Mouse (Mus musculus) Patski (cell line): Measurements from ENCODE around the gene Olfr1008. TPM values are rescaled to one million over a fixed set of nuclear protein-coding genes. Genes with fewer than 3 reads are reported as not detected.
"Not testable (repeated sequence)": the region's sequence is repeated elsewhere in the genome, so short reads cannot be mapped to it uniquely, and the experiment has no call there.

Source experiments
- ATAC-seq: fragments of 100-300 bp; one replicate; pipeline ENCODE4 v1.8.0; 2021
- CTCF ChIA-PET: fragments of 350-600 bp; sonication (Branson Sonifier 250); formaldehyde crosslinking; loops from one replicate; lab custom pipeline; 2022; ENCODE audit warnings: inconsistent platforms; lab: Charles Lee
- POLR2A ChIA-PET: fragments of 350-600 bp; sonication (Branson Sonifier 250); formaldehyde crosslinking; loops from one replicate; lab custom pipeline; 2022; ENCODE audit warnings: antibody characterized with exemption, inconsistent platforms; lab: Charles Lee
- DNase-seq: peaks from one replicate; pipeline ENCODE4 v3.0.0-alpha.2; 2011; ENCODE audit warnings: low read depth, low spot score
- H3K27me3 ChIP-seq: fragments of 371-371 bp; one replicate; pipeline ENCODE4 v1.5.1; 2021
- CTCF ChIP-seq: fragments of 100-300 bp; IDR thresholded peaks from one replicate; pipeline ENCODE4 v1.5.1; 2021
- in situ Hi-C: fragments of 300-500 bp; cut with MboI; formaldehyde crosslinking; loops from 3 replicates; pipeline ENCODE4 v1.11.1; 2018; ENCODE audit warnings: low pct_unique_long_range_greater_than_20kb, mixed read lengths
- polyA plus RNA-seq: library from polyadenylated mRNA; unstranded; gene quantifications from one replicate; pipeline ENCODE4 v1.2.3, GENCODE M21; 2021

Olfr1008 gene
- polyA plus RNA-seq = not detected

DNA sequence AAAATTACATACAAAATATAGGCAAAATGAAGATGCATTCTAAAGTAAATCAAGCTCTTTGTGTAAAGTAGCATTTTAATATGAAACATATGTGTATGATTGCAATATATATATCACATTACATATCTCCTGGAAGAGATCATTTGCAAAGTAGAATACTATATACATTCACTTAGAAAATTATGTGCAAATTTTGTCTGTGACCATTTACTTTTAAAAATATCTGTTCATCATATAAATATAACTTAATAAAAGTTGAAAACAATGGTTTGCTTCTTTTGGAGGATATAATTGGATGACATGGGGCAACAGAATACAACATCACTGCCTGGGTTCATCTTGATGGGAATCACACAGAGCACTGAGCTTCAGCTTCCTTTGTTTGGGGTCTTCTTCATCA is at the start of gene Olfr1008:
Gene Olfr1008 (plus strand): TSS at position 301 of the 400 bp plus-strand sequence.
- POLR2A ChIA-PET = no interaction called here
- H3K27me3 ChIP-seq = no peaks in the 10 kb centered on the region
- no peak for TF ChIP-seq CTCF
- in situ Hi-C loops = no loop called here
- ATAC-seq (no peak), DNase-seq (no peak)
- CTCF ChIA-PET = no interaction called here

DNA sequence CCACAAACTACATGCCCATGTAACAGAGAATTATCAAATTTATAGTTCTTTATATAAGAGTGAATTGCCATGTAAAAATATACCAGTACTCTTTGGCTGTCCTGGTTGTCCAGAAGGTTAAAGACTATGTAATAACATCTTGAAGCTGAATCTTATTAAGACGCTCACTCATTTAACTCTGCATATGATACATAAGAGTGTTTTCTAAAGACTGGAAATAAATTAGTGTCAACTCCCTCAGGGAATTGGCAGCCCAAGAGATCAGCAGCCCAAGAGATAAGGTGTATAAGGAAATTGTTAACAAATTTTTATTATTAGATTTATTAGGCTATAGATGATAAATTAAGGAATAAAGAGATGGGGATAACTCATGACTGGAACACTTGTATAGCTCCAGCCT is 38.6 kb upstream of the Olfr1008 start, which contains the start of gene Olfr1002:
Gene Olfr1002 (minus strand): TSS at position 101 of the 400 bp plus-strand sequence.
- in situ Hi-C loops = no loop called here
- no peak for TF ChIP-seq CTCF
- ATAC-seq (no peak), DNase-seq (no peak)
- no peaks in the 10 kb centered on the region for H3K27me3 ChIP-seq
- ChIA-PET POLR2A (no interaction called here), CTCF (no interaction called here)

DNA sequence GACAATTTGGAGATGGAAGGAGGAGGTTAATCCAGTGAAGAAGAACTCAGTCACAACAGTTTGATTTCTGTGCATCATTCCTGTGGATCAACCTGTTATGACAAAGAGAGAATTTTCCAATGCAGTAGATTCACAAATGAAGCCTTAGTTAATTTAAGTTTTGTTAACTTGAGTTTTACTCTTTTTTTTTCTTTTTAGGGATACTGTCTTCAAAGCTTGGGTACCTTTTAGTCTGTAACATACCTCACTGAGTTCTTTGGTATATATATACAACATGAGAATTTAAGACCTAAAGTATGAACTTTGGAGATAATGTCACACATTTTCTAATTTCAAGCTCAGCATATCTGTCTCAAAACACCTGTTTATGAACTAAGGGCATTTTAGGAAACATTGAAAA is 24.9 kb upstream of the Olfr1008 start, which contains the start of gene Olfr154:
Gene Olfr154 (minus strand): TSS at position 101 of the 400 bp plus-strand sequence.
- POLR2A ChIA-PET, in situ Hi-C loops, ATAC-seq, DNase-seq, CTCF ChIA-PET, H3K27me3 ChIP-seq: not testable (repeated sequence)

DNA sequence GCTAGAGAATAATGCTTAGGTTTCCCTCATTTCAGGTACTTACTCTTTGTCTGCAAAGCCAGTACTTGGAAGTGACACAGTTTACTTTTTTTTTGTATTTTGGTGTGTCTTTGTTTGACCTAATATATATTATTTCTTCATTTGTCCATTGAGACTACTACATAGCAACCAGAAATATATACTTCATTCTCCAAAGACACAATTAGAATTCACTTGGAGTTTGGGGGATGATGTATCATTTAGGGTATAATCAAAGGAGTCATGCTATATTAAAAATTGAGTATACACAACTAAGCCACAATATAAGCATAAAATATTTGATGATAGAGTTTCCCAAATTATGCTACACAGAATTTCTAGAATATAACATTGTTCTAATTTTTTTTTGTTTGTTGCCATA is 10.6 kb upstream of the Olfr1008 start, which contains the start of gene Olfr1006:
Gene Olfr1006 (minus strand): TSS at position 101 of the 400 bp plus-strand sequence.
- TF ChIP-seq CTCF = no peak
- in situ Hi-C loops = no loop called here
- ChIA-PET POLR2A (no interaction called here), CTCF (no interaction called here)
- ATAC-seq (no peak), DNase-seq (no peak)
- no peaks in the 10 kb centered on the region for H3K27me3 ChIP-seq

DNA sequence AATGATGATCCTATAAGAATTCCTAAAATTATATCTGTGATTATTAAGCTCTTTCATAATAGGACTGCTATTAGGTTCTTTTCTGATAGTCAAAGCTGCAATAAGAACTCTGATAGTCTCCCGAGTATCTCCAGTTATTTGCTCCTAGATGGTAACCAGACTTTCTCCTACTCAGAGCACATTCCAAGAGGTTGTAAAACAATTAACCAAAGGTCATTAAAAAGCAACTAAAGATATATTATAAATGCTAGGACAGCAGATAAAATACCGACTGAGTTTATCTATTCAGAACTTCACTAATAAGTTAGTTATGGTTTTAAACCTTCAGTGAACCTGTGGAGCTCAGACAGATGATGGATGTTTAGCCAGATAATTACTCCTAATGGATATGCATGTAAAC is 21.4 kb downstream of the Olfr1008 start:
- CTCF ChIA-PET, ATAC-seq, POLR2A ChIA-PET, in situ Hi-C loops, H3K27me3 ChIP-seq, DNase-seq: not testable (repeated sequence)

DNA sequence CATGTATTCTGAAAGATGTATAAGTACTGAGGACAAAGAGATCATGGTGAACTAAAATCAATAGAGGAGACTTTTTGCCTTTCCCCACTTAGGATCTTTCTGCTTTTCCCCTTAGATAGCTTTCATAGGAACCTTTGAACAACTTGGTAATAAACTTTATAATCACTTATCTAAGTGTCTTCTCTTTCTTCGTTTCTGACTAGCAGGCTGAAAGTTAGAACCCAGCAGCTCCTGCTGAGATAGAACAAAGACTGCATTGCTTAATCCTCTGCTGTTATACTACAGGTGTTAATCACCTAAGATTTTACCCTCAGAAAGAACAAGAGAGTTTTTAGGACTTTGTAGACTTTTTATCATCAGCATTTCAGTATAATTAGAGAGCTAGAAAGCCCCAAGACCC is 21.9 kb downstream of the Olfr1008 start:
- ATAC-seq (no peak), DNase-seq (no peak)
- no peak for TF ChIP-seq CTCF
- no peaks in the 10 kb centered on the region for H3K27me3 ChIP-seq
- ChIA-PET CTCF (no interaction called here), POLR2A (no interaction called here)
- in situ Hi-C loops = no loop called here

DNA sequence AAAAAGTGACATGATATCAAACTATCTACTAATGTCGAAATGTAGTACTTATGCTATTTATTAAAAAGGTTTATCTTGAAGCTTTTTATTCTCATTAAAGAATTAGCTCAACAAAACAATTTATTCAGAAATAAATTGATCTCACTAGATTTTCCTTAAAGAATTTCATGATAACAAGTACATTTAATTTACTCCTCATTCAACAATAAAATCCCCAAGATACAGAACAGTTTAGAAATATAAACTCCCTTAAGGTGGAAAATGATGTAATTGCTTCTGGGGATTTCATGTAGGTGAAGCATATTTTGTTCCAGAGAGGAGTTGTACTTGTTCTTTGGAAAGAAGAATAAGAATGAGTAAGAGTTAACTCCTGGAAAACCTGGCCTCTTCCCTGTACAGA is 25.9 kb downstream of the Olfr1008 start, which contains the start of gene Olfr1009:
Gene Olfr1009 (plus strand): TSS at position 301 of the 400 bp plus-strand sequence.
- CTCF ChIA-PET = no interaction called here
- no peak for TF ChIP-seq CTCF
- ATAC-seq = no peak

DNA sequence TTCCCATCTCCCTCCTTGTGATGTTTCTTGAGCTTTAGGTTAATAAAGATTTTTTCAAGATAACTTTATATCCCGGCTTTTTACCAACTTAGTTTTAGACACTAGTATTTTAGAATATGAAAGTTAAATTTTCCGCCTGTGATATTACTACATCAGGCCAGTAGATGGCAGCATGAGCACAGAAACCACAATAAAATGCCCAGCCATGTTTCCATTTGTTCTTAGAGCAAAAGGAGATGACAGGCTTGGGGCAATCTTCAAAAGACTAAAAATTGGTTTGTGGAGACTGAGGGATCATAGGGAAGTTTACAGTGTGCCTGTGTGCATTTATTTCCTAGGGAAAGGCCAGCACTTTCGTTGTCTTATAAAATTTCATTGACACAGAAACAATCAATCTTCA is 36.6 kb downstream of the Olfr1008 start:
- POLR2A ChIA-PET = no interaction called here
- TF ChIP-seq CTCF = peak; percentile 70
- DNase-seq (no peak), ATAC-seq (peak; percentile 65)
- no peaks in the 10 kb centered on the region for H3K27me3 ChIP-seq
- in situ Hi-C loops = no loop called here
- CTCF ChIA-PET = no interaction called here

More for the DNA sequence above, 25.9 kb downstream of the Olfr1008 start, which contains the start of gene Olfr1009:
- no peak for DNase-seq
- H3K27me3 ChIP-seq = peaks cover 4% of the 10 kb centered on the region
- in situ Hi-C loops = no loop called here
- POLR2A ChIA-PET = no interaction called here

Other genes starting within 250 kb of the Olfr1008 start
- not detected for gene Olfr995, start 245.8 kb upstream of the Olfr1008 start, polyA plus RNA-seq
- gene 4833423E24Rik, start 170.4 kb upstream of the Olfr1008 start, polyA plus RNA-seq = not detected
- not detected for gene Olfr996, start 110.2 kb upstream of the Olfr1008 start, polyA plus RNA-seq
- gene Olfr998, start 100.5 kb upstream of the Olfr1008 start, polyA plus RNA-seq = not detected
- not detected for gene Olfr1000, start 77.5 kb upstream of the Olfr1008 start, polyA plus RNA-seq
- not detected for gene Olfr1002, start 38.7 kb upstream of the Olfr1008 start, polyA plus RNA-seq
- not detected for gene Olfr154, start 25.0 kb upstream of the Olfr1008 start, polyA plus RNA-seq
- not detected for gene Olfr1006, start 10.7 kb upstream of the Olfr1008 start, polyA plus RNA-seq
- gene Olfr1009, start 26.0 kb downstream of the Olfr1008 start, polyA plus RNA-seq = not detected
- not detected for gene Olfr1012, start 73.3 kb downstream of the Olfr1008 start, polyA plus RNA-seq
- not detected for gene Olfr1013, start 77.7 kb downstream of the Olfr1008 start, polyA plus RNA-seq
- not detected for gene Olfr1014, start 83.3 kb downstream of the Olfr1008 start, polyA plus RNA-seq
- not detected for gene Olfr1015, start 92.6 kb downstream of the Olfr1008 start, polyA plus RNA-seq
- gene Olfr1016, start 113.1 kb downstream of the Olfr1008 start, polyA plus RNA-seq = not detected
- not detected for gene Olfr1018, start 129.0 kb downstream of the Olfr1008 start, polyA plus RNA-seq
- gene Olfr1019, start 156.1 kb downstream of the Olfr1008 start, polyA plus RNA-seq = not detected
- not detected for gene Olfr1020, start 157.6 kb downstream of the Olfr1008 start, polyA plus RNA-seq
- not detected for gene Olfr1022, start 179.2 kb downstream of the Olfr1008 start, polyA plus RNA-seq
- gene Olfr1023, start 196.2 kb downstream of the Olfr1008 start, polyA plus RNA-seq = not detected
- gene Olfr1024, start 215.6 kb downstream of the Olfr1008 start, polyA plus RNA-seq = not detected
- not detected for gene Olfr1025-ps1, start 225.8 kb downstream of the Olfr1008 start, polyA plus RNA-seq
- gene Olfr1026, start 232.1 kb downstream of the Olfr1008 start, polyA plus RNA-seq = not detected